Mouse (Mus musculus) ovary, postnatal 14 days (tissue): Measurements from ENCODE around the gene Cemip2.
"Not testable (repeated sequence)": the region's sequence is repeated elsewhere in the genome, so short reads cannot be mapped to it uniquely, and the experiment has no call there.

Source experiments
- DNase-seq: peaks from one replicate; pipeline ENCODE4 v3.0.0; 2022; ENCODE audit warnings: low spot score

Gene Cemip2

DNA sequence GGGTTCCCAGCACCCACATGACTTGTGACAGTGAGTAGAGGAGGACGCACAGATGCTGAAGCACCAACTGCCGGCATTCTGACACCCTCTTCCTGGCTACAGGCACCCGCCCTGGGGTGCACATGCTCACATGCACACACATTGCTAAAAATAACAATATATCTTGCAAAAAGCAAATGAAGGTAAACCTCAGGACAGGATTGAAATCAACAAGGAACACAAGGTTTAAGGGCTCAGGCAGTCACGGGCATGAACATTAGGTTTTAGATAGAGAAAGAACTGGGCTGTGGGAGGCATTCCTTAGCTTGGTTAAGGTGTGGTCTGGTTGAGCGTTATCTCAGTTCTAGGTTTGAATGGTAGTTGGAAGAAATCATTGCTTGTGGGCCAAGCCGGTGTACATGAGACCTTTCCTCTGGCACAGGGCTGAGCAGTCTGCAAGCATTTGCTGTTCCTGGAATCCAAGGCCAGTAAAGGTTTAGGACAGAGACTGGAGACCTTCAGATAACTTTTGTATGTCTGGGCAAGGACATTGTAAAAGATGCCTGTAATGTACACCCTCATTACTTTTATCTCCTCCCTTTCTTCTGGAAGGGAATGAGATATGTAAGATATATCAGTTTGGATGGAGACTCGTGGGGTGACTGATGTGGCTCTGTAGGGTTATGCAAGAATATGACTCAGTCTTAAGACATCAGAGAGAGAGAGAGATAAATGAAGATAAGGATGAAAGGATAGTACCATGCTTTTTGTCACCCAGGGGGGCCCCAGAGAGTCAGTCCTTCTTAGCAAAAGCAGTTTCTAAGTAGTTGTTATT is 87.3 kb downstream of the Cemip2 start:
- DNase-seq = no peak

DNA sequence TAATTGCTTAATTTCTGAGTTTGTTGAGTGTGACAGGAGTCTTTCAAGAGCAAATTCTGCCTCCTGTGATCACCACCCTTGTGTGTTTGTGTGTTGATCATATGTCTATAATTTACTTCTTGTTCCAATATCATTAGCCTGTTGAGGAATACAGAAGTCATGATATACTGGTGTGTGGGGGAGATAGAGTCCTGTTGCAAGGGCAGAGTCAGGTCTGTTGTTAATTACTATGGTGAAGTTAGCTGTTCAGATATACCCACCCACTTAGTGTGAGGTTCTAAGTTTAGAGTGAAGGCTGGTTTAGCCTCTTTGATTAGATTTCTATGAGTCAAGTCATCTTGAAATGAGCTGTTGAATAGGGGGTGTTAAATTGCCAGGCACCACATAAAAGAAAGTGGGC is 88.0 kb downstream of the Cemip2 start:
- DNase-seq = no peak

DNA sequence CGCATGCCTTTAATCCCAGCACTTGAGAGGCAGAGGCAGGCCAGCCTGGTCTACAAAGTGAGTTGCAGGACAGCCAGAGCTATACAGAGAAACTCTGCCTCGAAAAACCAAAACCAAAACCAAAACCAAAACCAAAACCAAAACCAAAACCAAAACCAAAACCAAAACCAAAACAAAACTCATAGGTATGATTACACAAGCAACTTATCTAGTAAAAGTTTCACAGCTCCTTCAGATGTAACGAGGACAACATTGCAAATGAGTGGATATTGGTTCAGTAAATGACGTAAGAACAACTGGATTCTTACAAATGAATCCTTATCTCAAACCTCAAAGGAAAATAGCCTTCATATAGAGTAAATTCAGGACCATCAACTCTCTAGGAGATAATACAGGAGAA is 88.6 kb downstream of the Cemip2 start:
- not testable (repeated sequence) for DNase-seq

DNA sequence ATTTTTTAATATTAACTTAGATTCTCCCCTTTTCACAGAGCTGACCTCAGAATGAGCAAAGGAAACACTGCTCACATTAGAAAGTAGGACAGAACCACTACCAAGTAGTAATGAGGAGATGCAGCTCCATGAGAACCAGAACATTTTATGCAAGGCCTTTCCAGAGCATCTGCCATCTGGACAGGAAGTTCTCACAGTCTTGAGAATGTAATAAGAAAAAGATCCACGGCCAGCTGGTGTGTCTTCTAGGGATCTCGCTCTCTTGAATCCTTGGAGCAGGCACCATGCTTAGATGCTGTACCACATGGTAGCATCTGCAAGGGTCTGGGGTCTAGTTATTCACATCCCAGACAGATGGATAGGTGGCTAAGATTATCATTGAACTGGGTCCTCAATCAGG is 90.3 kb downstream of the Cemip2 start:
- no peak for DNase-seq

DNA sequence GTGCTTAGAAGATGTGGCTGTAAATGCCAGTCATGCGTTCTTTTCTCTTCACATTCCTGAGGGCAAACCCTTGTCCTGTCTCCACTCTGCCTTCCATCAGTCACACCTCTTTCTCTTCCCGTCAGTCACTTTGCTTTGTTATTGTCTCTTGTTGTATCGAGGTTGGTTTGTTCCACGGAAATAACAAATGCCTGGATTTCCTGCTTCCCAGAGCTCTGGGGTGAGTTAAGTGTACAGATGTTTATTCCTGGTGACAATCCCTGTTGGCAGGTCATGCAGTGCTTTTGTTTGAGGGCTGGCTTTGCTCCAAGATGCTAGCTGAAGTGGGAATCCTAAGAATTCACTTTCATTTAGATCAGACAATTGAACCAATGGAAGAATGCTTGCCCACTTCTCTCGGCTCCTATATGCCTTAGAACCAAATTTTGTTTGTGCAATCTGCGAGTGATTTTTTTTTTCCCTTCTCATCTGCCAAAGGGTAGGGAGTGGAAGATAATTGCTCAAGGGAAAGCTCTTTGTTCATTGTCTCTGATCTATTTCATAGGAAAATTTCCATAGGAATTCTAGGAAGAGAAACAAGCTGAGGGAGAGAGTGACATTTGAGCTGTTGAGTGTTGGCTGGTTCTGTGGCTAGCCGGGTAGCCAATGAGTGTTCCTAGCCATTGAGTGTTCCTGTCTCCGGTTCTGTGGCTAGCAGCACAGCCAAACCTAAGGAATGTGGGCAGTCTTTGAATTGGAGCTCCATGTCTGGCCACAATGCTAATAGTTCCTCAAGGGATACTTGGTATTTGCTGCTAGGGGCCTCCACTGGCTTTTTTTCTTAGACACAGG is 104.2 kb downstream of the Cemip2 start:
- DNase-seq = no peak

DNA sequence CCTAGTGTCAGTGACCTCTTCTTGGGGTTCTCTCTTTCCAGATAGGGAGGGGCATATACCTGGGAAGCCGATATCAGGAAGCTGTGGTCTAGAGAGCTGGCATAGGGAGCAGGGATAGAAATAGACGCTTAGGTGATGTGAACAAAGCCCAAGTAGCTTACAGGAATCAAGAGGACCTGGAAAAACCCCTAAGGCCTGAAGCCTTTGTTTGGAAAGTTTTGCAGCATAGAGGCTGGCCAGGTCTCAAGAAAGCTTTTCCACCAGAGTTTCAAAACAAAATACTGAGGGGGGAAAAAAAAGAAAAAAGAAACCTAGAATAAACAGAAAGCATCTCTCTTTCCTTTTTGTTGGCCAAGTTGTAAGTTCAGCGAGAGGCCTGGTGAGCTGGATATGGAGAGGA is 104.9 kb downstream of the Cemip2 start:
- no peak for DNase-seq

DNA sequence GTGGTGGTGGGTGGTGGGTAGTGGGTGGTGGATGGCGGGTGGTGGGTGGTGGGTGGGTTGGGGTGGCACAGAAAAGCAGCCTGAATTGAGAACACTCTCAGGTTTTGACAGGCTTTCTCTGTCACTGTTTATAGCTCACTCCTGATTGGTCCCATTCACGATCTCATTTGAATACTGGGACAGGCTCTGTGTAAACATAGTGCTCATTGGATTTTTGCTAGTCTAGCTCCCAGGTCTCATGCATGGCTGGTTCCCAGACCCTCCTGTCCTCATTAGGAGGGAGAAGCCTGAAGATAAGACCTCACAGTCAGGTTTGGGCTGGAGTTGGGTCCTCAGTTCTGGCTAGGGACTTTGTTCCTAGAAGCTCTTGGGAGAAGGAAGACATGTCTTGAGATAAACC is 105.8 kb downstream of the Cemip2 start:
- no peak for DNase-seq

DNA sequence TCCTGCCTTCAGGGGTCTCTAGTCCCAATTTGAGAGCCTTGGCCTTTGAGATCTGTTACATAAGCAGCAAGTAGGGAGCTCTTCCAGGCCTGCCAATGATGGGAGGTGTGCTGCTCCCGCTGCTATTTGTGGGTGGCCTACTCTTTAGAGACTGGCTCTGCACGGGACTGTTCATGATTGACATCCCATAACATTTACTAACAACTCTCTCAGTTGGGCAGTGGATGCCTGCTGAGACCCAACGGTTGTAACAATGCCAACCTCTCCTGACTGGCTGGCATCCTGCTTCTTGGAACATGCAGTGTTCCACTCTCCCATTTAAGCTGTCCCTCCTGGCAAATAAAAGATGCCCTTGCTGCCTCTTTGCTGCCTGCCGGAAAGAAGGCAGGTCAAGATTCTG is 106.2 kb downstream of the Cemip2 start:
- DNase-seq = no peak

DNA sequence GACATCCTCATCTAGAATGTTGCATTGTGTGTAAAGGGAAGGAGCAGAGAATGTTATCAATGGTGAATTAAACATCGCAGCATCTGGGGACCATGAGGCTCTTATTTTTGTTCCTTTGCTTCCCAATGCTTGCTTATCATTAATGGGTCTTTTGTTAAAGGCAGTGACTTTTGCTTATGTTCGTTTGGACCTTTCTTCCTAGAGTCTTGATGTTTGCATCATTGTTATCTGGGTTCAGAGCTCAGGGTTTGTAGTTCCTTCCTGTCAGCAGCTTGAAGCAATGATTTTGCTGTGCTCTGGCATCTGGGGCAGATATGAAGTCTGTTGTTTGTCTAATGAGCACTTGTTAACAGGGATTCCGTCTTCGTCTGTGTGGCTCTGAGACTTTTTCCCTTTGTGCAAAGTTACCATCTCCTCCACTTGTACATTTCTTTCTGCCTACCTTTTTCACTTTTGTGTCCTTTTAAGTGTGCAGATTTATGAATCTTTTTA is 108.1 kb downstream of the Cemip2 start:
- no peak for DNase-seq

DNA sequence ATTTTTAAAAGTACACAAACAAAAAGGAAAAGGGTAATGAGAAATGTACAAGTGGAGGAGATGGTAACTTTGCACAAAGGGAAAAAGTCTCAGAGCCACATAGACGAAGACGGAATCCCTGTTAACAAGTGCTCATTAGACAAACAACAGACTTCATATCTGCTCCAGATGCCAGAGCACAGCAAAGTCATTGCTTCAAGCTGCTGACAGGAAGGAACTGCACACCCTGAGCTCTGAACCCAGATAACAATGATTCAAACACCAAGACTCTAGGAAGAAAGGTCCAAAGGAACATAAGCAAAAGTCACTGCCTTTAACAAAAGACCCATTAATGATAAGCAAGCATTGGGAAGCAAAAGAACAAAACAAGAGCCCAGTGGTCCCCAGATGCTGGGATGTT is 112.6 kb downstream of the Cemip2 start:
- no peak for DNase-seq

DNA sequence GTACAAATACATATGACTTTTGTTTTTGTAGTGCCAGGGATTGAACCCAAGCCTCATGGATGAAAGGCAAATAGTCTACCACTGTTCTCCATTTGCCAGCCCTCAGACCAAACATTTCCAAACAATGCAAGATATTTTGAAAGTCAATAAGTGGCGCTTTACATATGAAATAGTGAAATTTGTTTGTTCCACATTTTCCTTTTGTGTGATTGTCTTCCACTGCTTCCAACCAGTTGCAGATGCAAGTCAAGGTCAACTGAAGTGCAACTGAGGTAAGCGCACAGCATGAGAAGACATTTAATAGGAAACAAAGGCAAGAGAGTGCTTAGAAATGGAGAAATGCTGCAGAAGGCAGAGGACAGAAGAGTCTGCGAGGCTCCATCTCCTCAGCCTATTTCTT is 116.7 kb downstream of the Cemip2 start:
- DNase-seq = no peak

DNA sequence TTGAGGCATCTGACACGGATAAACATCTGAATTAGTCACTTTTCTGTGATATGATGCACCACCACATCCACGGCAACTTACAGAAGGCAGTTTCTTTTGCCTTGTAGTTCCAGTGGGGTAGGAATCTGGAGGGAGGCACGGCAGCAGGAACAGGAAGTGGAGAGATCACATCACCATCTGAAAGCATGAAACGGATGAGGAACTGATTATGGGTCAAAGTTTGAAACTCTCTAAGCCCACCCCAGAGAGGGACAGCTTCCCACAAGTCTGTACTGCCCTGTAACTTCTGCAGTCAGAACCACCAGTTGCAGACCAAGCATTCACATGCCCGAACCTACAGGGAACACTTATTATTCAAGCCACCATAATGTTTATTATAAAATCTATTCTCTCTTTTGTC is 117.4 kb downstream of the Cemip2 start:
- no peak for DNase-seq

DNA sequence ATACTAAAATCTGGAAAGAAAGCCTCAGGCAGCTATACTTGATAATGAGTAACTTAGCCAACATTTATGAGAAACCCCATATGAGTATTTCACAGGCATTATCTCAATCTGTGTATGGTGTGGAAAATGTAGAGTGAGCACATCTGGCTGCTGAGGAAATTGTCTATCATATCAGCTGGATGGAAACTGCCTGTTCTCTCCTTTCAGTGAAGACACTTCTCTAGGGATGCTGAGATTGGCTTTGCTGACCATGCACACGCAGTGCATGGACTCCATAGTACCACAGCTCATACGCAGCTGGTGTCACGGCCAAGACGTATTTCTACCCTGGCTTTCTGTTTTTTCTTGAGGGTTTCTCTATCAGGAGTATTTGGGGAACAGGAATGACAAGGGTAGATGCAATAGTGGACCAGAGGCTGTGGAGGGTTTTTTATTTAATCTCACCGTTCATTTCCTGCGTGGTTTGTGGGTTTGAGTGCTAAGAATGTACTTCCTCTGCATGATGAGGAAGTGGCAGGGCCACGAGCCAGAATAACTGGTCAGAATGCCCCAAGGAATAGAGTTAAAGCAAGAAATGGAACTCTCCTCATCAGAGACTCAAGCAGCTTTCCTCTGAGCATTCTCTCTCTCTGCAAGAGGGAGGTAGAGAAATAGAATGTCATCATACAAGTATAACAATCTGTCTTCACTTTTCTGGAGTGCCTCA is 119.1 kb downstream of the Cemip2 start:
- no peak for DNase-seq

DNA sequence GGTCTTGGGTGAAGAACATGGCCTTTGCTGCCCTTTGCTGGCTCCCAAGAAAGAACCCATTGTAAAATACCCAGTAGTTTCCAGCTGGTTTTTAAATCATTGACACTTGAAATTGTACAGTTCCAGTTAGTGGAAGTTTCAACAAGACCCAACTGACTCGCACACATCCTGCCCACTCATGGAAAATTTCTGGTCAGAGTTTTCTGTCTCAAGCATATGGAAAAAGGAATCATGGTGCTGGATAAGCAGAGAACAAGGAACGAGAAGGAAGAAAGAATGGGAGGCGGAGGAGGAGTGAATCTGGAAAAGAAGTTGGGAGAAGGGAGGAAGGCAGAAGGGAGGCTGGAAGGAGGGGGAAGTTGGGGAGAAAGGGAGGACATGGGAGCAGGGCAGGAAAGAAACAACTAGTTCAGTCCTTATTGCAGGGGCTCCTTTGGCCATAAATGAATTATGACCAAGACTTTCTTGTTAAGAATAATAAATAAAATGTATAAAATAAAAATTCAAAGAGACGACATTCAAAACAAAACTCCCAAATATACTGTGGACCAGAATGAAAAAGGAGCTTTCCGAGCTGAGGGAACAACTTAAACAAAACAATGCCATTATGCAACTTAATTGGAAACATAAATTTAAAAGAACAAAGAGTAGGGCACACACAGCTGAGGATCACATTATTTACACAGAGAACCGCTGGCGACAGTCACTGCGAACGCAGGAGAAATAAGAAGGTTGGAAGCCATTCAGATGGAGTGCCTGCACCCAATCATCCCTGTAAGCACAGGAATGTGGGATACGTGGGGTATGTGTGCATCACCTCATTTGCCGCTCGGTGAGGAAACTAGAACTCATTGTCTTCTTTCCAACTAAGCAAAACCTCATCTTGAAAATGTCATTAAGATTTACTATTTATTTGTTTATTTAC is 120.1 kb downstream of the Cemip2 start:
- no peak for DNase-seq
